Mouse (Mus musculus) forebrain, embryonic 13.5 days (tissue): Measurements from ENCODE around the gene Usf1. TPM values are rescaled to one million over a fixed set of nuclear protein-coding genes. Genes with fewer than 3 reads are reported as not detected.

Experiments used
- ATAC-seq: fragments of 200-750 bp; cut with Nextera tagmentation; 2 replicates; pipeline ENCODE4 v1.8.0; 2017
- H3K27ac ChIP-seq: fragments of 300-500 bp; sonication (generic); 2 replicates; pipeline ENCODE4 v1.5.1; 2015; ENCODE audit warnings: inconsistent platforms, mild to moderate bottlenecking, moderate library complexity
- H3K27me3 ChIP-seq: fragments of 300-500 bp; sonication (generic); 2 replicates; pipeline ENCODE4 v1.6.1; 2015; ENCODE audit warnings: mild to moderate bottlenecking, inconsistent platforms
- H3K36me3 ChIP-seq: fragments of 300-500 bp; sonication (generic); 2 replicates; pipeline ENCODE4 v1.6.1; 2015; ENCODE audit warnings: mild to moderate bottlenecking, inconsistent platforms; ENCODE audit not compliant: poor library complexity, severe bottlenecking
- H3K4me1 ChIP-seq: fragments of 300-500 bp; sonication (generic); 2 replicates; pipeline ENCODE4 v1.6.1; 2015; ENCODE audit warnings: inconsistent platforms
- H3K4me2 ChIP-seq: fragments of 300-500 bp; sonication (generic); 2 replicates; pipeline ENCODE4 v1.6.1; 2015; ENCODE audit warnings: inconsistent platforms, mild to moderate bottlenecking, moderate library complexity
- H3K4me3 ChIP-seq: fragments of 300-500 bp; sonication (generic); 2 replicates; pipeline ENCODE4 v1.5.1; 2015; ENCODE audit warnings: mild to moderate bottlenecking, inconsistent platforms
- H3K9ac ChIP-seq: fragments of 300-500 bp; sonication (generic); 2 replicates; pipeline ENCODE4 v1.6.1; 2015; ENCODE audit warnings: mild to moderate bottlenecking, inconsistent platforms
- H3K9me3 ChIP-seq: fragments of 300-500 bp; sonication (generic); replicated peaks from 2 replicates; pipeline ENCODE4 v1.6.1; 2016; ENCODE audit warnings: inconsistent platforms
- WGBS: fragments of 180-500 bp; shearing (Covaris S2); methylation state at CpG from one replicate; pipeline ENCODE4 v1.1.7; 2015; 5-methylcytosine and 5-hydroxymethylcytosine counted together
- polyA plus RNA-seq: library from polyadenylated mRNA; unstranded; fragments of >200 nt; fragmentation: Nextera tagmentation; extraction: Ambion mirVana; gene quantifications from 2 replicates; pipeline ENCODE4 v1.2.1, GENCODE M21; 2015

The Usf1 gene
- polyA plus RNA-seq, 1 experiment from 2014 or later = 205 TPM

- 76% methylated on average over 5 of the region's 5 CpGs for WGBS
- H3K27me3 ChIP-seq = no peaks in the 10 kb centered on the region
- H3K9me3 ChIP-seq = no peaks in the 10 kb centered on the region
- H3K4me2 ChIP-seq = no peak overlapping the region
- H3K9ac ChIP-seq = no peak overlapping the region
- no peak overlapping the region for H3K4me3 ChIP-seq
- H3K36me3 ChIP-seq = peaks cover 66% of the 10 kb centered on the region
- H3K27ac ChIP-seq = 0 out of 2 replicates have a peak overlapping the region, but pooled peaks have one; percentile 10
- peak; percentile 41; the same call in 1 of the 2 replicates for ATAC-seq
- no peaks in the 10 kb centered on the region for H3K4me1 ChIP-seq
Observed at GRCm38 (mm10) chr1:171419905-171420304, 8.8 kb downstream of the Usf1 start.

GRCm38 (mm10) chr1:171422504-171423095 is 11.5 kb downstream of the Usf1 start:
- Histone ChIP-seq H3K4me2 (no peak overlapping the region), H3K27ac (no peak overlapping the region), H3K4me3 (no peak overlapping the region), H3K9ac (no peak overlapping the region), H3K36me3 (peaks cover 41% of the 10 kb centered on the region), H3K27me3 (no peaks in the 10 kb centered on the region), H3K9me3 (no peaks in the 10 kb centered on the region), H3K4me1 (no peaks in the 10 kb centered on the region)
- WGBS = 89% methylated on average over 8 of the region's 8 CpGs
- no peak for ATAC-seq

GRCm38 (mm10) chr1:171424638-171425037 is 13.5 kb downstream of the Usf1 start:
- Histone ChIP-seq H3K27me3 (no peaks in the 10 kb centered on the region), H3K4me3 (no peak overlapping the region), H3K9ac (no peak overlapping the region), H3K4me2 (no peak overlapping the region), H3K9me3 (no peaks in the 10 kb centered on the region), H3K36me3 (peaks cover 20% of the 10 kb centered on the region), H3K4me1 (no peaks in the 10 kb centered on the region), H3K27ac (no peak overlapping the region)
- ATAC-seq = no peak
- WGBS = 78% methylated on average over 5 of the region's 5 CpGs

- Histone ChIP-seq H3K27me3 (no peaks in the 10 kb centered on the region), H3K36me3 (peaks cover 15% of the 10 kb centered on the region), H3K4me2 (no peak overlapping the region), H3K9ac (no peak overlapping the region), H3K27ac (no peak overlapping the region), H3K9me3 (no peaks in the 10 kb centered on the region), H3K4me1 (no peaks in the 10 kb centered on the region), H3K4me3 (no peak overlapping the region)
- ATAC-seq = no peak
- 88% methylated on average over 4 of the region's 4 CpGs for WGBS
Observed at GRCm38 (mm10) chr1:171425126-171425525, 14.0 kb downstream of the Usf1 start.

- H3K4me1 ChIP-seq = peaks cover 1% of the 10 kb centered on the region; the same call in 1 of the 2 replicates
- no peak overlapping the region for H3K27ac ChIP-seq
- H3K9ac ChIP-seq = no peak overlapping the region
- ATAC-seq = no peak
- H3K4me2 ChIP-seq = no peak overlapping the region
- H3K9me3 ChIP-seq = no peaks in the 10 kb centered on the region
- WGBS = 88% methylated on average over 5 of the region's 5 CpGs
- no peak overlapping the region for H3K4me3 ChIP-seq
- H3K36me3 ChIP-seq = no peaks in the 10 kb centered on the region
- H3K27me3 ChIP-seq = peaks cover 17% of the 10 kb centered on the region
Observed at GRCm38 (mm10) chr1:171432158-171432557, 21.0 kb downstream of the Usf1 start.

- no peak overlapping the region for H3K4me3 ChIP-seq
- peaks cover 10% of the 10 kb centered on the region for H3K4me1 ChIP-seq
- H3K9me3 ChIP-seq = no peaks in the 10 kb centered on the region
- H3K36me3 ChIP-seq = no peaks in the 10 kb centered on the region
- H3K27me3 ChIP-seq = peaks cover 46% of the 10 kb centered on the region
- 67% methylated on average over 7 of the region's 7 CpGs for WGBS
- no peak overlapping the region for H3K4me2 ChIP-seq
- ATAC-seq = no peak
- H3K9ac ChIP-seq = no peak overlapping the region
- no peak overlapping the region for H3K27ac ChIP-seq
Observed at GRCm38 (mm10) chr1:171435288-171435814, 24.2 kb downstream of the Usf1 start.

- 82% methylated on average over 1 of the region's 1 CpGs for WGBS
- Histone ChIP-seq H3K9ac (no peak overlapping the region), H3K4me1 (peaks cover 10% of the 10 kb centered on the region), H3K27ac (no peak overlapping the region), H3K4me2 (no peak overlapping the region), H3K36me3 (no peaks in the 10 kb centered on the region), H3K4me3 (no peak overlapping the region), H3K9me3 (no peaks in the 10 kb centered on the region), H3K27me3 (peaks cover 46% of the 10 kb centered on the region)
- ATAC-seq = no peak
Observed at GRCm38 (mm10) chr1:171435974-171436373, 24.9 kb downstream of the Usf1 start.

GRCm38 (mm10) chr1:171437264-171438013 is 26.3 kb downstream of the Usf1 start, which contains the start of gene F11r:
Gene F11r, plus strand, starts transcription at chr1:171437535.
- peak; percentile 62 for ATAC-seq
- Histone ChIP-seq H3K27me3 (peaks cover 48% of the 10 kb centered on the region), H3K4me3 (peak within 1 kb of the TSS; percentile 38), H3K4me1 (peaks cover 10% of the 10 kb centered on the region), H3K27ac (no peak within 1 kb of the TSS), H3K9me3 (no peaks in the 10 kb centered on the region), H3K4me2 (peak within 1 kb of the TSS; percentile 59), H3K36me3 (no peaks in the 10 kb centered on the region), H3K9ac (peak within 1 kb of the TSS; percentile 50)
- 1% methylated on average over 46 of the region's 46 CpGs for WGBS

- 6% methylated on average over 18 of the region's 18 CpGs for WGBS
- H3K4me2 ChIP-seq = peak overlapping the region; percentile 59
- peak overlapping the region; percentile 50 for H3K9ac ChIP-seq
- no peaks in the 10 kb centered on the region for H3K9me3 ChIP-seq
- peaks cover 48% of the 10 kb centered on the region for H3K27me3 ChIP-seq
- peak overlapping the region; percentile 38 for H3K4me3 ChIP-seq
- peaks cover 10% of the 10 kb centered on the region for H3K4me1 ChIP-seq
- ATAC-seq = no peak
- H3K36me3 ChIP-seq = no peaks in the 10 kb centered on the region
- no peak overlapping the region for H3K27ac ChIP-seq
Observed at GRCm38 (mm10) chr1:171438014-171438670, 27.0 kb downstream of the Usf1 start.

- Histone ChIP-seq H3K36me3 (no peaks in the 10 kb centered on the region), H3K4me3 (no peak overlapping the region), H3K9ac (no peak overlapping the region), H3K4me1 (peaks cover 10% of the 10 kb centered on the region), H3K9me3 (peaks cover 7% of the 10 kb centered on the region; the same call in 1 of the 2 replicates), H3K27me3 (peaks cover 46% of the 10 kb centered on the region), H3K4me2 (no peak overlapping the region), H3K27ac (no peak overlapping the region)
- no peak for ATAC-seq
- 58% methylated on average over 8 of the region's 8 CpGs for WGBS
Observed at GRCm38 (mm10) chr1:171439072-171439471, 28.0 kb downstream of the Usf1 start.

- no peak for ATAC-seq
- H3K4me3 ChIP-seq = no peak overlapping the region
- peaks cover 10% of the 10 kb centered on the region for H3K4me1 ChIP-seq
- no peaks in the 10 kb centered on the region for H3K36me3 ChIP-seq
- H3K9me3 ChIP-seq = peaks cover 7% of the 10 kb centered on the region; the same call in 1 of the 2 replicates
- H3K27me3 ChIP-seq = peaks cover 46% of the 10 kb centered on the region
- WGBS = 62% methylated on average over 9 of the region's 9 CpGs
- H3K9ac ChIP-seq = no peak overlapping the region
- no peak overlapping the region for H3K4me2 ChIP-seq
- H3K27ac ChIP-seq = no peak overlapping the region
Observed at GRCm38 (mm10) chr1:171440025-171440725, 29.1 kb downstream of the Usf1 start.
